Mouse (Mus musculus) right cerebral cortex, postnatal 4 days (tissue): ENCODE data around the gene Kcnh1.

Experiments
- DNase-seq: peaks from one replicate; pipeline ENCODE4 v3.0.0-alpha.2; 2022

Gene Kcnh1

GRCm38 (mm10) chr1:192473134-192473533 lies 282.6 kb downstream of the Kcnh1 start:
- no peak for DNase-seq

GRCm38 (mm10) chr1:192476704-192477103 lies 286.1 kb downstream of the Kcnh1 start:
- no peak for DNase-seq

GRCm38 (mm10) chr1:192477556-192477955 lies 287.0 kb downstream of the Kcnh1 start:
- DNase-seq, result no peak

GRCm38 (mm10) chr1:192478176-192478575 lies 287.6 kb downstream of the Kcnh1 start:
- DNase-seq, result no peak

GRCm38 (mm10) chr1:192480072-192480784 lies 289.7 kb downstream of the Kcnh1 start:
- DNase-seq, result no peak

- no peak for DNase-seq
These were observed 290.9 kb downstream of the Kcnh1 start for GRCm38 (mm10) chr1:192481446-192481845.

- DNase-seq, result no peak
These were observed 294.5 kb downstream of the Kcnh1 start for GRCm38 (mm10) chr1:192485030-192485429.

- no peak for DNase-seq
These were observed 297.0 kb downstream of the Kcnh1 start for GRCm38 (mm10) chr1:192487571-192487970.

DNA sequence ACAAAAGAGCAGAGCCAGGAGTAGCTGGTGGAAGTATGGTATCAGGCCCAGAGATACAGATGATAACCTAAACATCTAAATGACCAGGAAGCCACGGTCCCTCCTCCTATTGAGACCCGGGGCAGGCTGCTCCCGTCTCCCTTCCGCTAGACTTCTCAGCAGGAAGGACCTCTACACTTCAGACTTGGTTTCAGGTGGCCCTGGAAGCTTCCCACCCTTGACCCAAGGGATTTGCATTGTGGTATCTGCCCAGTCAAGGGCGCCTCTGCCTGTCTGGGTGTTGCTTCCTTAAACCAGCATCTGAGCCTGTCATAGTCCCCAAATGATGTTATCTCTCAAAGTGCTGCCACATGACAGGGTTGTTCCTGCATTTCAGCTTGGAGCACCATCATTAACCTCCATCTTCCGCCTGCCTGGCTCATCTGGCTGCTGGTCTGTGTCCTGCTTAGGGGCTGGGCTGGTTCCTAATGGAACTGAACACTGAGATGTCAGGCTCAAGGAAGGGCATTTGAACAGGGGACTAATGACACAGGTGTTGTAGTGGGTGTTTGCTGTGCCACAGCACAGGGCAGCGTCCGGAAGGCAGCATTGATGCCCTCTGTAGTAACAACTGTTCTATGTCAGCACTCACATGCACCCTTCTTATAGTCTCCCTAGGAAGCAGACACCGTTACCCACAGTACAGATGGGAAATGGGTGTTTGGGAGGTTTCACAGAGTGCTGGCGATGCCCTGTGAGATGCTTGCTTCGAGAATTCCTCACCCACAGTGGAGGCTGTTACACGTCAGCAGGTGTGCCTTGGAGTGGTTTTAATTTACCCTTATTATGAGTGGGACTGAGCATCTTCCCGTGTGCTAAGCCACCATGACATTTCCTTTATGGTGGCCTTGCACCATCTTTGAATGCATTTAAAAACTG lies 299.6 kb downstream of the Kcnh1 start:
- DNase-seq, result no peak

DNA sequence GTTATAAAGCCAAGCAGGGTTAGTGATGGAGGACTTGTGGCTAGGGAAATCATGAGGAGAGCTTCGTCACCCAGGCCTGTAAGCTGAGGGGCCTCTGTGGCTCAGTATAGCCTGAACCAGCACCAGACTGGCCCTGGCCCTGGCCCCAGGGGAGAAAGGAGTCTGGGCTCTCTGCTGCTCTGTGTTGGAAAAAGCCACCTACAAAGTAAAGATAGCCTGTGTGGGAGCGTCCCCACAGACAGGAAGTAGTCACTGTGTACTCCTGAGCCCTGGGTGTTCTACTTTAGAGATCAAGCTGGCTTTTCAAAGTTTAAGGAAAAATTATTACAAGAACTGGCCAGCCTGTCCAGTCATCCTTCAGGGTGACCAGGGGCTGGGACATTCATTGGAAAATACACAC lies 306.9 kb downstream of the Kcnh1 start:
- DNase-seq, result no peak

- DNase-seq, result no peak
These were observed 311.4 kb downstream of the Kcnh1 start for GRCm38 (mm10) chr1:192502016-192502415.

GRCm38 (mm10) chr1:192502835-192503234 lies 312.3 kb downstream of the Kcnh1 start:
- DNase-seq, result no peak

- no peak for DNase-seq
These were observed 313.1 kb downstream of the Kcnh1 start for GRCm38 (mm10) chr1:192503651-192504050.

DNA sequence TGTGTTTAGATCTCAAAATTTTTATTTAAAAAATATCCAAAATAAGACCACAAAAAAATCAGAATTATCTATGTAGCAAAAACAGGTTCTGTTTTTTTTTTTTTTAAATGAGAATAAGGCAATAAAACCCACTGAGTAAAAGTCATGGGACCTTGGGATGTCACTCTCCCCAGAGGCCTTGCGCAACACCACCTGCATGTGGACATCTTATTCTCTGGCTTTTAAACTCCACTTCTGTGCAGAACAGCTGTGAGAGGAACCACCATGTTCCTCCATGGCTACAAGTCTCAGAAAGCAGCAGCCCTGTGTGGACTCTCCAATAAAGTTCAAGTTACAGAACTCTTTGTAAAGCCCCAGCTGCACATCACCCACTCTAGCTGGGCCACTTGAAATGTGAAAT lies 322.2 kb downstream of the Kcnh1 start:
- DNase-seq, result no peak

- no peak for DNase-seq
These were observed 324.8 kb downstream of the Kcnh1 start for GRCm38 (mm10) chr1:192515373-192515772.

DNA sequence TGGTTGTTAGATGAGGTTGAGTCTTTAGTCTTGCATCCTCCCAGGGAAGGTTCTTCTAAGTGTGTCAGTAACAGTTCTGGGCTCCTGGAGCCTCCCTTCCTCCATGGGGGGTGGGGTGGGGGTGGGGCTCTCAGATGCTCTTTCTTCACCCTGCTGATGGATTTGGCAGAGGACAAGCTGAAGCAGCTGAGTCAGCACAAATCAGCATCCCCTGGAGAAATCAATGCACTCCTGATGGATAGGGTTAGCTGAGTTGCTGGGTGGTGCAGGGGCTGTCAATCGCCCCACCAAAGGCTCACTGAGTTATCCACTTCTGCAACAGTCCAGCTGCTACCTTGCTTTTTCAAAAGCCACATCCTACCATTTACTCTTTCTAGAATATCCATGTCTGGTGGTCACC lies 329.1 kb downstream of the Kcnh1 start:
- DNase-seq, result no peak

DNA sequence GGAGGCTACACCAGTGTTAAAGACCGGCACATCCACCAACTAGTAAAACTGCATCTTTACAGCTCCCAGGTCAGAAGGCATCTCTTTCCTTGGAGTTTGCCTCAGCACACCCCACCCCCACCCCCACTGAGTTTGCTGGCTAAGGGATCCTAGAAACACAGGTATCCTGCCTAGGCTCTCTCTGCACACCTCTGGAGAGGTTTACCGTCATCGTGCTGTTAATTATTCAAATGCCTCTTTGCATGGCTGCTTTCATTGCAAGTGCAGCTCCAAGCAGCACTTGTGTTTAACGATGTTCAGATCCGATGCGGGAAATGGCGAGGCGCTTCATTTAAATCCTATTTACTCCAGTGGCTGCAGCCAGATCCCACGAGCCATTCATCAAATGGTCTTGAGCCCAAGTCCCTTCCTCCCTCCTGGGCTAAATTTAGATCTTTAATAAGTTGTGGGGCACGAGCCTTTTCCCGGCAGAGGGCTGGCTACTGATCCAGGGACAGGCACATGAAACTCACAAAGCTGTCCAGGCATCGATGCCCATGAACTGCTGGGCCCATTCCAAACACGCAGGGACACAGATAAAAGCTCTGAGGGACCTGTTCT lies 330.4 kb downstream of the Kcnh1 start:
- no peak for DNase-seq

DNA sequence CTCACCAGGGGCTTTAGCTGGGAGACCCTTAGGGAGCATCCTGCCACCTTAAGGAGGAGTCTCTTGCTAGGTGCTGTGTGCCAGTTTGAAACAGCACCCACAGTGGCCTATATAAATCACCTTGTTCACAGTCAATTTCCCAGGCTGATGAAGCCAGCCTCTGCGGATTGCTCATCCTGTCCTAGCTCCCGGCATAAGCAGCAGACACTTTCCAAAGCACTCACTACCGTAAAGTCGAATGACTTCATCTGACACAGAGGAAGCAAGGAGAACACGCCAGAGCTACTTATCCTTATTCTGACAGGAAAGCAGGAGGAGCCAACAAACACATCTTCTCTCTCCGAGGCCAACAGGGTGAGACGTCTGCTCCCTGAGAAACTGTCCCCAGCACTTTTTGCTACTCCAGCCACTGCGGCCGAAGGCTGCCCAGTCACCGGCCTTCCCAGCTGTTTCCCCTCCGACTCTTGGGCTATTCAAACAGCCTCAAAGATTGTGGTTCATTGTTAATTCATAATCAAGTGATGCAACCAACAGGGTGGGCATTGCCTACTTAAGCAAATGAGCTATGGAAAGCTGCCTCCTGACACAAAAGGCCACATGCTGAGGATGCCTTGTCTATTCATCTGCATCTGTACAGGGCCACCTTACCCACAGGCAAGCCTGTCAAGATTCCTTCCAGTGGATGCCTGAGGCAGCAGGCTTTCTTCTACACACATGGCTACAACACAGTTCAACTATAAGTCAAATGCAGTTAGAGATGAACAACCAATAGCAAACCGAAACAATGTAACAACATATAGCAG lies 332.0 kb downstream of the Kcnh1 start:
- DNase-seq, result no peak

DNA sequence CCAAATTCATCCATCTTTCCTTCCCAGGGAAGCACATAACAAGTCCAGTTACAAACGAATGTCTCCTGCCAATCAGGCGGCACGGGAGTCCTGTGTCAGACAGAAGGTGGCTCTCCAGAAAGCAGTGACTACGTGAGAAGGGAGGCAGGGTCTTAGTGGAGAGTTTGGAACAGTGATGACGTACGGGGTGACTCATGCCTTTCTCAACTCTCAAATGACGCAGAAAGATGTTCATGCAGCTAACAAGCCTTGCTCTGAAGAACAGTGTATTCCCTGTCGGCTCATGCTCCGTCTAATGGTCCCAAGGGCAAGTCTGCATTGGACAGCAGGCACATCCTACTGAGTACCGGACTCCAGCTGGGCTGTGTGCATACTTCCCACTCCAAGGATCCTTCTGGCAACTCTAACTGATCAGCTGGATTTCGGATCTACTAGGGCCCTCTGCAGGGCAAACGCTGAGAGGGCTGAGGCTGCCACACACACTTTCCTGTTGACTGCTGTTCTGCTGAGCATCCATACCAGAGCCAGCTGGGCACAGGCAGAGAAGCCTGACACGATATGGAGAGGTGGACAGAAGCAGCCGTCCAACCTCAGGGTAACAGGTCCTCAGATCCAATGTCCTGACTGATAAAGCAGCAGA lies 335.3 kb downstream of the Kcnh1 start:
- no peak for DNase-seq

DNA sequence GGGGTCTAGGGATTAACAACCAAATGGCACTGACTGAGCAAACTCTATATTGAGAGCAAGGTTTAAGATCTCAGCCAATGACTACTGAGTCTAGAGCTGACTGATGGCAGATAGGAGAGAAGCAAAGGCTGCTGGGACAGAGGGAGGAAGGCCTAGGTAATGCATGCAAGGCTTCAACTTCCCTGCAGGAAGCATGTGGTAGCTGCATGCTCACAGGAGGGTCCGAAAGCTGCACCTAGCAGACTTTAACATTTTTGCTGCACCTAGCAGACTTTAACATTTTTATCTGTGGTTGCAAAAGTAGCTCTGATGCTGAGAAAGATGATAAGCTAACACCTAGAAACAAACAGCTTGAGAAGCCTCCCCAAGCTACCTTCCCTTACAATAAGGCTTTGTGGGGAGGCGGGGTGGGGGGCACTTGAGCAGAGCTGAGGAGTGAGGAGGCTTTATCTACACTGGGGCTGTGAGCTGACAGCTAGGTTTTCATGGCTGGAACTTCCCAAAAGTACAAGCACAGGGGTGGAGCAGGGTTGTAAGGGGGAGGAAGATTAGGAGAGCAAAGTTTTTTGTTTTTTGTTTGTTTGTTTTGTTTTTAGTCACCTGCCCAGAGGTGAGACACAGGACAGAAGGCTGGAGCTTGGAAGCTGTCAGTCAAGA lies 341.0 kb downstream of the Kcnh1 start:
- no peak for DNase-seq

- no peak for DNase-seq
These were observed 341.6 kb downstream of the Kcnh1 start for GRCm38 (mm10) chr1:192532212-192532611.

DNA sequence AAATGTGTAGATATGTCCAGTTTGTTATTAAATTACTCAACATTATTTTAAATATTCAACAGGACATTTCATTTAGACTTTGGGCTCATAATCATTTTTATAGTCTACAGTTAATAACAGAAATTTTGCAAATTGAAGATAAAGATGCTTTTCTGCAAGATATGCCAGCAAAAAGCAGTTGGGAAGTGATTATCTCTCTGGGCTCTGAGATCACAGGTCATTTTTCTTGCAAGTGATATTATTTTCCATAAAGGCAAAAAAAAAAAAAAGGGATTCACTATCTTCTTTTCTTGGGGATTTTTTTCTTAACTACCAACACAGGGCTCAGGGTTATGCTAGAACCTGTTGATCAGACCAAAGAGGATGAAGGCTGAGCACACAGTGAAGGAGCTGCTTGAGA lies 342.4 kb downstream of the Kcnh1 start:
- DNase-seq, result no peak
